Mouse (Mus musculus) hindbrain, embryonic 16.5 days (tissue): Measurements from ENCODE around the gene BC030499. TPM values are rescaled to one million over a fixed set of nuclear protein-coding genes. Genes with fewer than 3 reads are reported as not detected.

ENCODE experiments used
- ATAC-seq: fragments of 200-750 bp; cut with Nextera tagmentation; 2 replicates; pipeline ENCODE4 v1.8.0; 2017; ENCODE audit warnings: moderate TSS enrichment, moderate library complexity
- H3K27ac ChIP-seq: fragments of 300-500 bp; sonication (generic); 2 replicates; pipeline ENCODE4 v1.5.1; 2014; ENCODE audit warnings: low read depth, mild to moderate bottlenecking, control low read depth, low read length, moderate library complexity
- H3K27me3 ChIP-seq: fragments of 300-500 bp; sonication (generic); replicated peaks from 2 replicates; pipeline ENCODE4 v1.6.1; 2014; ENCODE audit warnings: low read length; ENCODE audit not compliant: control insufficient read depth, insufficient read depth
- H3K36me3 ChIP-seq: fragments of 300-500 bp; sonication (generic); 2 replicates; pipeline ENCODE4 v1.6.1; 2014; ENCODE audit warnings: mild to moderate bottlenecking, low read length, moderate library complexity, mixed read lengths; ENCODE audit not compliant: control insufficient read depth, insufficient read depth
- H3K4me1 ChIP-seq: fragments of 300-500 bp; sonication (generic); 2 replicates; pipeline ENCODE4 v1.6.1; 2014; ENCODE audit warnings: low read depth, low read length; ENCODE audit not compliant: control insufficient read depth, insufficient read depth
- H3K4me2 ChIP-seq: fragments of 300-500 bp; sonication (generic); 2 replicates; pipeline ENCODE4 v1.6.1; 2014; ENCODE audit warnings: mild to moderate bottlenecking, low read length, control low read depth, moderate library complexity
- H3K4me3 ChIP-seq: fragments of 300-500 bp; sonication (generic); 2 replicates; pipeline ENCODE4 v1.5.1; 2014; ENCODE audit warnings: mild to moderate bottlenecking, low read length, control low read depth, moderate library complexity
- H3K9ac ChIP-seq: fragments of 300-500 bp; sonication (generic); 2 replicates; pipeline ENCODE4 v1.6.1; 2014; ENCODE audit warnings: low read depth, mild to moderate bottlenecking, control low read depth, low read length, moderate library complexity
- H3K9me3 ChIP-seq: fragments of 300-500 bp; sonication (generic); 2 replicates; pipeline ENCODE4 v1.6.1; 2014; ENCODE audit warnings: mild to moderate bottlenecking, low read length, moderate library complexity; ENCODE audit not compliant: control insufficient read depth
- WGBS: fragments of 180-500 bp; shearing (Covaris S2); extraction: QIAGEN DNeasy Blood & Tissue Kit; methylation state at CpG from one replicate; pipeline ENCODE4 v1.1.7; 2014; 5-methylcytosine and 5-hydroxymethylcytosine counted together
- polyA plus RNA-seq: library from polyadenylated mRNA; unstranded; fragments of >200 nt; fragmentation: Nextera tagmentation; extraction: Ambion mirVana; gene quantifications from 2 replicates; pipeline ENCODE4 v1.2.1, GENCODE M21; 2015

The BC030499 gene
- polyA plus RNA-seq, 1 experiment from 2014 or later: 0.40 TPM

DNA sequence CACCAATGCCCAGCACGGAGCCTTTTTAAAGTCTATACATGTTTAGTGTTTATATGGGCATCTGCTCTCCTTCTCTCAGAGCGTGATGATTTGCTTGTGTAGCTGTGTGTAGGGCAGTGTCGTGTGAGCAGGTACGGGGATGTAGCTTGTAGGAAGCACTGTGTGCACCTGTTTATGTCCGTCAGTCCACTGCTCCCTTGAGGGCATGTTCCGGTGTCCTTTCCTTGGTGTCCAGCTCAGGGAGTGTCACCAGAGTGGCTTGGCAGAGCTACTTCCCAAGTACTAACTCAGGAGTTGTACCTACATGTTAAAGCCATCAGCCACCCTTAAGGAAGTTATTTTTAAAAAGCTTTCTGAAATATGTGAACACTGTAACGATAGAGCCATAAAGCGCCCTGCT is 46.4 kb downstream of the BC030499 start:
- Histone ChIP-seq H3K4me1 (no peaks in the 10 kb centered on the region), H3K27me3 (no peaks in the 10 kb centered on the region), H3K9ac (no peak overlapping the region), H3K4me2 (no peak overlapping the region), H3K4me3 (no peak overlapping the region), H3K9me3 (no peaks in the 10 kb centered on the region), H3K36me3 (peaks cover 36% of the 10 kb centered on the region), H3K27ac (no peak overlapping the region)
- 95% methylated on average over 8 of the region's 8 CpGs for WGBS
- ATAC-seq: no peak

- H3K36me3 ChIP-seq: peaks cover 16% of the 10 kb centered on the region
These were observed 51.1 kb downstream of the BC030499 start for GRCm38 (mm10) chr11:78341702-78342101.

DNA sequence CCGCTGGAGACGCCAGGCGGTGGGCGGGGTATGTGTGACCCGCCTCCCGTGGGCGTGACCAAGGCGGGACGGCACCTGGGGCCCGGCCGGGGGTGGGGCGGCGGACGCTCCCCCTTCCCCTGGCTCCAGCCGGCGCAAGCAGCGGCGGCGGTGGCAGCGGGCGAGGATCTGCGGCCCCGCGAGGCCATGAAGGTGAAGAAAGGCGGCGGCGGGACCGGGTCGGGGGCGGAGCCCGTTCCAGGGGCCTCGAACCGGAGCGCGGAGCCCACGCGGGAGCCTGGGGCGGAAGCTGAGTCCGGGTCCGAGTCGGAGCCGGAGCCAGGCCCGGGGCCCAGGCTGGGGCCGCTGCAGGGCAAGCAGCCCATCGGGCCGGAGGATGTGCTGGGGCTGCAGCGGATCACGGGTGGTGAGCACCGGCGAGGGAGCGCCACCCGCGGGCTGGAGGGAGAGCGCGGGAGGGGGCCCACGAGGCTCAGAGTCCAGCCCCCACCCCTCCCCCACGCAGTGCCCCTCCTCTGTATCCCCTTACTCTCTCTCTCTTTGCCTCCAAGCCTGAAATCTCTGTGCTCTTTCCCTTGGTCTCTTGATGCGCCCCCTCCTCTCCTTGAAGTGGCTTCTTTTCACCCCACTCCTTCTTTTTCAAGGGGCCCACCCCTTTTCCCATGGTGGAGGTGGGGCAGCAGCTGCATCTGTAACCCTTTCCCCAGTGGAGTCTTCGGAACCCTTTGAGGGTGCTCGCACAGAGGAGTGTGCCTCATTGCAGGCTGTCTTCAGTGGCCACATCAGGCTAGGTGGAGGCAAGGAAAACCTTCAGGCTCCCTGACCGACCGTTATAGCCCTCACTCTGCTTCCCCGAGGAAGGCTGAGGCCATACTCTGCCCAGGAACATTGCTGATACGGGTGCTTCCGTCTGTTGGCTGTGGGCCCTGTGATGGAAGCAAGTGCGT is 53.0 kb downstream of the BC030499 start, which contains the start of gene Unc119:
Gene Unc119, plus strand, starts transcription at position 102 of the 947 bp plus-strand sequence.
- H3K4me1 ChIP-seq: peaks cover 30% of the 10 kb centered on the region
- peak within 1 kb of the TSS; percentile 96 for H3K4me3 ChIP-seq
- H3K36me3 ChIP-seq: peaks cover 20% of the 10 kb centered on the region
- ATAC-seq: peak; percentile 86
- WGBS: under 1% methylated on average over 45 of the region's 66 CpGs
- H3K4me2 ChIP-seq: peak within 1 kb of the TSS; percentile 78
- H3K9ac ChIP-seq: peak within 1 kb of the TSS; percentile 99
- peak within 1 kb of the TSS; percentile 90 for H3K27ac ChIP-seq
- H3K27me3 ChIP-seq: no peaks in the 10 kb centered on the region
- H3K9me3 ChIP-seq: no peaks in the 10 kb centered on the region

More at GRCm38 (mm10) chr11:78341702-78342101, 51.1 kb downstream of the BC030499 start:
- 85% methylated on average over 12 of the region's 12 CpGs for WGBS
- ATAC-seq: no peak
- H3K27me3 ChIP-seq: no peaks in the 10 kb centered on the region
- H3K4me1 ChIP-seq: peaks cover 24% of the 10 kb centered on the region
- no peak overlapping the region for H3K27ac ChIP-seq
- H3K4me2 ChIP-seq: no peak overlapping the region
- no peaks in the 10 kb centered on the region for H3K9me3 ChIP-seq
- H3K9ac ChIP-seq: no peak overlapping the region
- no peak overlapping the region for H3K4me3 ChIP-seq

DNA sequence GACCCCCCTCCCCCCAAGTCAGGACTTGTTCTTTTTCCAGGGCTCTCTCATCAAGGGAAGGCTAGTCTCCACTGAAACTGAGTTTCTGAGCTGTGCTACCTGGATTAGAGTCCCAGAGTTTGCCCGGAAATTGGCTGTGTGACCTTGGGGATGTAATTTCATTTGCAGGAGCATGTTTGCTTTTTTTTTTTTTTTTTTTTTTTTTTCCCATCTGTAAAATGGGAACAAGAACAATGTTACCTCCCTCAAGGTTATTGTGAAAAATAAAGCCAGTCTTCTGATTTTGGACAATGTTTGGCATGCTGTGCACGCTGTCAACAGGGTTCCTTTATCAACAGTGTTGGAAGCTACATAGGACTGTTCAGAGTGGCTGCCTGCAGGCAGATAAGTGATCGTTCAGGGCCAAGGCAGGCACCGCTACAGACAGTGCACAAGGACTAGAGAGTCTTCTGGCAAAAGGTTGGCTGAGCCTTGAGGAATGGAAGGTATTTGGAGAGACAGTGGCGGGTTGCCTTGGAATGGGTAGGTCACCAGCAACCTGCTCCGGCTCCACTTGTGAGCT is 53.8 kb downstream of the BC030499 start:
- H3K9me3 ChIP-seq: no peaks in the 10 kb centered on the region
- peaks cover 30% of the 10 kb centered on the region for H3K4me1 ChIP-seq
- H3K4me2 ChIP-seq: peak overlapping the region; percentile 78
- peak overlapping the region; percentile 96 for H3K4me3 ChIP-seq
- no peaks in the 10 kb centered on the region for H3K27me3 ChIP-seq
- H3K9ac ChIP-seq: peak overlapping the region; percentile 99
- 74% methylated on average over 6 of the region's 6 CpGs for WGBS
- H3K27ac ChIP-seq: peak overlapping the region; percentile 90
- H3K36me3 ChIP-seq: peaks cover 17% of the 10 kb centered on the region
- no peak for ATAC-seq

DNA sequence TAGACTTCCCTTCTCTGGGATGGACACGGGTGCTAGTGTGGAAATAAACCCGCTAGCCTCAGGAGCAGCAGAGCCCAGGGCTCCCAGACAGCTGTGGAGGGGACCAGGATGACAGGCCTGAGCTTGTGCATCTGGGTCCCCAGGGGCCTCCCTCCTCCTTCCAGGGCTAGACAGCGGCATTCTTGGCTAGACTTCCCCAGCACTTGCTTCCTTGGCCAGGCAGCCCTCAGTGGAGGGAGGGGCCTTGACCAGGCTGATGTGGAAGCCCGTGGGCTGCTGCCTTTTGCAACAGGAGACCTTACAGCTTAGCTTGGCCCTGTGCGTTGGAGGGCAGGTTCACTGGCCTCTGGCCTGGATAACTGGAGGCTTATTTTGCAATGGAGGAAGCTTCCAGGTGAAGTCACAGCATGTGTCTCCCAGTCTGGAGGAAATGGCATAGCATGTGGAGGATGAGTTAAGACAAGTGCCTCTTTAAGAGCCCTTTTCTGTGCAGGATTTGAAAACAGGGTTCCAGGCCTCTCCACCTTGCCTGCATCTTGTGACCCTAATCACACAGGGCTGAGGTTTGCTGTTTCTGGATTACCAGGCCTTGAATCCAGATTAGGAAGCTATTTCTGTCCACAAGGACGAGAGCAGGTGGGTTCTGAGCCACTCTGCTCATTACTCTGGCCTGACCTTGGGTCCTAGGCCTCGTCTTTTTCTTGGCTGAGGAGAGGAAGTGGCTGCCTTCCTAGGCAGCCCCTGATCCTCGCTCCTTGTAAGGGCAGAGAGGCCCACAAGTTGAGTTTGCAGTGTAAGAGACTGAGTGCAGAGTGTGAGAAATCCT is 54.5 kb downstream of the BC030499 start:
- ATAC-seq: 0 out of 2 replicates have a peak, but pooled peaks have one; percentile 13
- Histone ChIP-seq H3K4me3 (peak overlapping the region; percentile 96; the same call in 1 of the 2 replicates), H3K36me3 (peaks cover 11% of the 10 kb centered on the region), H3K9ac (peak overlapping the region; percentile 46), H3K4me2 (peak overlapping the region; percentile 78), H3K27ac (peak overlapping the region; percentile 62; the same call in 1 of the 2 replicates), H3K9me3 (no peaks in the 10 kb centered on the region), H3K4me1 (peaks cover 30% of the 10 kb centered on the region), H3K27me3 (no peaks in the 10 kb centered on the region)
- 53% methylated on average over 8 of the region's 8 CpGs for WGBS

- no peak for ATAC-seq
- H3K27ac ChIP-seq: no peak overlapping the region
- 86% methylated on average over 7 of the region's 7 CpGs for WGBS
- no peaks in the 10 kb centered on the region for H3K9me3 ChIP-seq
- H3K36me3 ChIP-seq: peaks cover 11% of the 10 kb centered on the region
- H3K4me1 ChIP-seq: peaks cover 30% of the 10 kb centered on the region
- no peak overlapping the region; the same call in 1 of the 2 replicates for H3K9ac ChIP-seq
- H3K27me3 ChIP-seq: no peaks in the 10 kb centered on the region
- H3K4me2 ChIP-seq: no peak overlapping the region
- H3K4me3 ChIP-seq: no peak overlapping the region
These were observed 55.2 kb downstream of the BC030499 start for GRCm38 (mm10) chr11:78345801-78346200.

Other genes with a start within 250 kb of the BC030499 start
- gene Eral1, start 210.5 kb upstream of the BC030499 start, polyA plus RNA-seq: 34.6 and 35.2 TPM in 2 replicates
- gene Fam222b, start 196.2 kb upstream of the BC030499 start, polyA plus RNA-seq: 21.8 and 33.4 TPM in 2 replicates
- 80.1 and 97.4 TPM in 2 replicates for gene Traf4, start 125.3 kb upstream of the BC030499 start, polyA plus RNA-seq
- 7.1 and 7.7 TPM in 2 replicates for gene Nek8, start 114.2 kb upstream of the BC030499 start, polyA plus RNA-seq
- 19.7 and 20.1 TPM in 2 replicates for gene Tlcd1, start 114.1 kb upstream of the BC030499 start, polyA plus RNA-seq
- gene Rpl23a, start 107.3 kb upstream of the BC030499 start, polyA plus RNA-seq: 662 and 677 TPM in 2 replicates
- gene Rab34, start 102.4 kb upstream of the BC030499 start, polyA plus RNA-seq: 57.3 and 60.3 TPM in 2 replicates
- 2.3 and 4.0 TPM in 2 replicates for gene Proca1, start 97.4 kb upstream of the BC030499 start, polyA plus RNA-seq
- gene Sdf2, start 45.1 kb upstream of the BC030499 start, polyA plus RNA-seq: 99.8 and 110 TPM in 2 replicates
- gene Supt6, start 44.9 kb upstream of the BC030499 start, polyA plus RNA-seq: 21.5 and 27.3 TPM in 2 replicates
- gene 2610507B11Rik, start 29.1 kb upstream of the BC030499 start, polyA plus RNA-seq: 55.1 and 57.4 TPM in 2 replicates
- gene Spag5, start 10.7 kb downstream of the BC030499 start, polyA plus RNA-seq: 10.5 and 11.2 TPM in 2 replicates
- 390 and 562 TPM in 2 replicates for gene Aldoc, start 32.1 kb downstream of the BC030499 start, polyA plus RNA-seq
- gene Pigs, start 37.6 kb downstream of the BC030499 start, polyA plus RNA-seq: 101 and 107 TPM in 2 replicates
- gene Unc119, start 52.6 kb downstream of the BC030499 start, polyA plus RNA-seq: 86.5 and 91.1 TPM in 2 replicates
- gene Foxn1, start 95.7 kb downstream of the BC030499 start, polyA plus RNA-seq: not detected in 2 replicates
- gene Slc13a2, start 131.4 kb downstream of the BC030499 start, polyA plus RNA-seq: not detected in 2 replicates
- 27.8 and 31.1 TPM in 2 replicates for gene Slc46a1, start 174.9 kb downstream of the BC030499 start, polyA plus RNA-seq
- gene Sarm1, start 206.9 kb downstream of the BC030499 start, polyA plus RNA-seq: 43.5 and 51.3 TPM in 2 replicates
- 150 and 176 TPM in 2 replicates for gene Vtn, start 208.2 kb downstream of the BC030499 start, polyA plus RNA-seq
- gene Sebox, start 212.6 kb downstream of the BC030499 start, polyA plus RNA-seq: 0.11 and 0.20 TPM in 2 replicates
- gene Tmem199, start 221.3 kb downstream of the BC030499 start, polyA plus RNA-seq: 87.9 and 95.5 TPM in 2 replicates
- 189 and 196 TPM in 2 replicates for gene Poldip2, start 221.4 kb downstream of the BC030499 start, polyA plus RNA-seq
- gene Tnfaip1, start 245.5 kb downstream of the BC030499 start, polyA plus RNA-seq: 69.3 and 70.8 TPM in 2 replicates
- gene Ift20, start 245.5 kb downstream of the BC030499 start, polyA plus RNA-seq: 118 and 124 TPM in 2 replicates